In the genomic region with DNA sequence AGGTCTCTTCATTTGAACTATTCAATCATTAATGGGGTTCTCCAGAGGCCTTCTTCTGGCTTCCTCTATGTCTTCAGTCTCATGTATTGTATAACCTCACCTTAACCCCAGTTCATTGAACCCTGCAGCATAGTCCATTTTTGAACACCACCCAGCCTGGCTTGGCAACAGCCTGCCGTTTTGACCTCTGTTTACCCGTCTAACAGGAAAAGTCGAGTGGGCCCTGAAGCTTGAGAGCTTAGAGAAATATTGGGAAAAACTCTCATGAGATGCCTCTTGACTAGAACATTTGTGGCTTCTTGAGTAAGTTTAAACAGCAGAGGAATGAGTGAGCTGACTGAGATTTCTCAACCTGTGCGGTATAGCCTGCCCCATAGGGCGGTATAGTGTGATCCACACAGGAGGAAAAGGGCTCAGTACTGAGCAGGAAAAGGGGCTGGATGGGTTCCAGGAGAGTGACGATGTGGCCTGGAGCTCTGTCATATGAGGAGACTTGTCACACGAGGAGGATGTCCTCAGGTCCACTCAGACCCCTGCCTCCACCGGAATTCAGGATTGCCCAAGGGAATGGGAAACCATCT, we compare ENCODE assay signal across 12 mouse cellular contexts. TPM values are rescaled to one million over a fixed set of nuclear protein-coding genes. Genes with fewer than 3 reads are reported as not detected.
DNase-seq lines count a peak whose midpoint lies in the region; ATAC-seq and TF ChIP-seq lines count a peak whose summit lies in the region.
"Had no signal": no experiment of that assay in that cellular context is flagged by ENCODE, and none has a peak within 500 bp of the region (broad histone marks: within the 10 kb centered on the region; RNA-seq: fewer than 3 reads in every experiment).

No protein-coding gene starts in this region.

- H3K9me3 ChIP-seq in heart, embryonic 12.5 days (replicated peaks) = no peaks in the 10 kb centered on the region
- H3K9me3 ChIP-seq in lung, postnatal 0 days (ENCODE audit: low read length) = no peaks in the 10 kb centered on the region
- H3K9me3 ChIP-seq: hindbrain, embryonic 10.5 days had no signal

- no peak for ATAC-seq in heart, embryonic 12.5 days (ENCODE audit: insufficient number of reproducible peaks, low FRiP score)
- ATAC-seq in lung, postnatal 0 days = peak; percentile 95
- ATAC-seq in monocyte, adult 5-6 weeks (replicated peaks; ENCODE audit: insufficient number of reproducible peaks, low FRiP score, low TSS enrichment, poor library complexity, severe bottlenecking) = no peak
- ATAC-seq: CD4-positive, CD25-positive, alpha-beta regulatory T cell, adult 4 months had no signal

- TF ChIP-seq CTCF in lung, postnatal 0 days (IDR thresholded peaks at IDR 0.05) = no peak

- peak; percentile 97 for TF ChIP-seq EP300 in lung, postnatal 0 days (IDR thresholded peaks at IDR 0.05)

- no peaks in the 10 kb centered on the region for H3K36me3 ChIP-seq in heart, embryonic 12.5 days
- H3K36me3 ChIP-seq in lung, postnatal 0 days (ENCODE audit: insufficient read depth, low read length) = no peaks in the 10 kb centered on the region
- H3K36me3 ChIP-seq: hindbrain, embryonic 10.5 days had no signal

- no peak overlapping the region for H3K9ac ChIP-seq in heart, embryonic 12.5 days
- no peak overlapping the region for H3K9ac ChIP-seq in lung, postnatal 0 days (replicated peaks; ENCODE audit: low read depth)

- peak; percentile 95 for DNase-seq in heart, adult 11 months
- DNase-seq in adipocyte (ENCODE audit: low spot score) = peak; percentile 96
- DNase-seq in kidney, adult 9 months = peak; percentile 92
- peak; percentile 93 for DNase-seq in lung, postnatal 0 days (ENCODE audit: low spot score)
- no peak for DNase-seq in neural tube, embryonic 10.5 days (ENCODE audit: extremely low spot score, low spot score)
- no peak for DNase-seq in urinary bladder, postnatal 10 days (ENCODE audit: low spot score)
- DNase-seq: cerebellum, adult 9-10 months; liver had no signal

- no peak overlapping the region for H3K4me3 ChIP-seq in heart, embryonic 12.5 days
- no peak overlapping the region for H3K4me3 ChIP-seq in lung, postnatal 0 days (ENCODE audit: low read depth, low read length)
- H3K4me3 ChIP-seq: hindbrain, embryonic 10.5 days had no signal

- no peak overlapping the region for H3K27ac ChIP-seq in heart, embryonic 12.5 days (ENCODE audit: poor library complexity, severe bottlenecking)
- no peak overlapping the region for H3K27ac ChIP-seq in lung, postnatal 0 days (ENCODE audit: low read length)
- H3K27ac ChIP-seq: hindbrain, embryonic 10.5 days had no signal

- no peaks in the 10 kb centered on the region for H3K4me1 ChIP-seq in heart, embryonic 12.5 days (replicated peaks)
- no peaks in the 10 kb centered on the region for H3K4me1 ChIP-seq in lung, postnatal 0 days (ENCODE audit: insufficient read depth, low read depth, low read length)
- H3K4me1 ChIP-seq: hindbrain, embryonic 10.5 days had no signal

- no peak overlapping the region for H3K4me2 ChIP-seq in heart, embryonic 12.5 days
- no peak overlapping the region for H3K4me2 ChIP-seq in lung, postnatal 0 days (replicated peaks; ENCODE audit: low read depth, low read length)

- peaks cover 20% of the 10 kb centered on the region for H3K27me3 ChIP-seq in heart, embryonic 12.5 days (replicated peaks)
- no peaks in the 10 kb centered on the region for H3K27me3 ChIP-seq in lung, postnatal 0 days (replicated peaks; ENCODE audit: insufficient read depth, low read length)

- 70% methylated on average over 8 of the region's 8 CpGs for WGBS in heart, embryonic 12.5 days
- 28% methylated on average over 8 of the region's 8 CpGs for WGBS in lung, postnatal 0 days

RNA-seq across cellular contexts. Expression of gene Scd1, which starts 14.5 kb away (rescaled TPM):
- polyA plus RNA-seq in heart, embryonic 12.5 days (2016; fragmentation: Nextera tagmentation; extraction: Ambion mirVana) = 1.1 and 1.2 TPM in 2 replicates
- 41.6 and 93.7 TPM in 2 replicates for polyA plus RNA-seq in lung, postnatal 0 days (2015; fragmentation: Nextera tagmentation; extraction: Ambion mirVana)
- 26.3 to 41.6 TPM (median 32.4 TPM) in 3 replicates for total RNA-seq in monocyte, adult 5-6 weeks (2017)

Comparison
In these comparisons a context has a peak if more than half of its experiments do, and no peak if none do; other contexts are left out.
1. DNase-seq: peak in heart, adult 11 months (single experiment), adipocyte (single experiment), kidney, adult 9 months (single experiment) and lung, postnatal 0 days (single experiment); none in neural tube, embryonic 10.5 days (single experiment) and urinary bladder, postnatal 10 days (single experiment).
2. RNA of gene Scd1, which starts 14.5 kb away (polyA plus RNA-seq): 41.6 to 93.7 TPM in lung, postnatal 0 days; 1.1 to 1.2 TPM in heart, embryonic 12.5 days; every median in the first group is over 10 times any median in the second.